Mouse (Mus musculus) hindbrain, embryonic 13.5 days (tissue): ENCODE measurements around the gene Larp4. TPM values are rescaled to one million over a fixed set of nuclear protein-coding genes. Genes with fewer than 3 reads are reported as not detected.
A peak's percentile ranks its signal among the peaks of the same experiment; 100 is the strongest.

ENCODE experiments used
- ATAC-seq: fragments of 200-750 bp; cut with Nextera tagmentation; 2 replicates; pipeline ENCODE4 v1.8.0; 2017; ENCODE audit warnings: moderate TSS enrichment; ENCODE audit not compliant: low FRiP score
- H3K27ac ChIP-seq: fragments of 300-500 bp; sonication (generic); 2 replicates; pipeline ENCODE4 v1.5.1; 2015; ENCODE audit warnings: inconsistent platforms, mild to moderate bottlenecking, moderate library complexity
- H3K27me3 ChIP-seq: fragments of 300-500 bp; sonication (generic); 2 replicates; pipeline ENCODE4 v1.6.1; 2015; ENCODE audit warnings: mild to moderate bottlenecking, inconsistent platforms
- H3K36me3 ChIP-seq: fragments of 300-500 bp; sonication (generic); 2 replicates; pipeline ENCODE4 v1.6.1; 2015; ENCODE audit warnings: mild to moderate bottlenecking, inconsistent platforms
- H3K4me1 ChIP-seq: fragments of 300-500 bp; sonication (generic); replicated peaks from 2 replicates; pipeline ENCODE4 v1.6.1; 2015; ENCODE audit warnings: inconsistent platforms
- H3K4me2 ChIP-seq: fragments of 300-500 bp; sonication (generic); 2 replicates; pipeline ENCODE4 v1.6.1; 2015; ENCODE audit warnings: inconsistent platforms, mild to moderate bottlenecking, moderate library complexity
- H3K4me3 ChIP-seq: fragments of 300-500 bp; sonication (generic); 2 replicates; pipeline ENCODE4 v1.5.1; 2015; ENCODE audit warnings: mild to moderate bottlenecking, inconsistent platforms
- H3K9ac ChIP-seq: fragments of 300-500 bp; sonication (generic); 2 replicates; pipeline ENCODE4 v1.6.1; 2015; ENCODE audit warnings: mild to moderate bottlenecking, inconsistent platforms
- H3K9me3 ChIP-seq: fragments of 300-500 bp; sonication (generic); 2 replicates; pipeline ENCODE4 v1.6.1; 2016; ENCODE audit warnings: inconsistent platforms
- WGBS: fragments of 180-500 bp; shearing (Covaris S2); methylation state at CpG from one replicate; pipeline ENCODE4 v1.1.7; 2015; 5-methylcytosine and 5-hydroxymethylcytosine counted together
- polyA plus RNA-seq: library from polyadenylated mRNA; unstranded; fragments of >200 nt; fragmentation: Nextera tagmentation; extraction: Ambion mirVana; gene quantifications from 2 replicates; pipeline ENCODE4 v1.2.1, GENCODE M21; 2015

Gene Larp4
- polyA plus RNA-seq, 1 experiment from 2014 or later = 23.1 TPM

DNA sequence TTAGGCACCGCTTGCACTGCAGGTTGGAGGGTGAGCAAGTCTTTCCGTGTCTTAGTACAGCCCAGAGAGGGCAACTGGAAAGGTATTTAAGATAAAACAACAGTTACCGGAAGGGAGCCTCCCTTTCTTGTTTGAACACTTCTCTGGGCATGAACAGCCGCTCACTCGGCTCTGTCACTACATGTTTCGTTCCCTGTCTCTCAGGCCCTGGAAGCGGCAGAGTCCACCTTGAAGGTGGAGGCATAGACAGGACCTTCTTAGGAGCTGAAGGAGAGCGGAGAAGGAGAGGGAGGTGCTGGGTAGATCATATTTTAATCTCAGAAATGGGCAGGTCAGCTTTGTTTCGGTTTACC is 72.2 kb downstream of the Larp4 start:
- Histone ChIP-seq H3K4me3 (0 out of 2 replicates have a peak overlapping the region, but pooled peaks have one; percentile 92), H3K27me3 (no peaks in the 10 kb centered on the region), H3K9me3 (no peaks in the 10 kb centered on the region), H3K4me2 (peak overlapping the region; percentile 67), H3K9ac (peak overlapping the region; percentile 53; the same call in 1 of the 2 replicates), H3K27ac (peak overlapping the region; percentile 66; the same call in 1 of the 2 replicates), H3K4me1 (peaks cover 51% of the 10 kb centered on the region), H3K36me3 (peaks cover 4% of the 10 kb centered on the region; the same call in 1 of the 2 replicates)
- 79% methylated on average over 9 of the region's 9 CpGs for WGBS
- ATAC-seq = no peak

DNA sequence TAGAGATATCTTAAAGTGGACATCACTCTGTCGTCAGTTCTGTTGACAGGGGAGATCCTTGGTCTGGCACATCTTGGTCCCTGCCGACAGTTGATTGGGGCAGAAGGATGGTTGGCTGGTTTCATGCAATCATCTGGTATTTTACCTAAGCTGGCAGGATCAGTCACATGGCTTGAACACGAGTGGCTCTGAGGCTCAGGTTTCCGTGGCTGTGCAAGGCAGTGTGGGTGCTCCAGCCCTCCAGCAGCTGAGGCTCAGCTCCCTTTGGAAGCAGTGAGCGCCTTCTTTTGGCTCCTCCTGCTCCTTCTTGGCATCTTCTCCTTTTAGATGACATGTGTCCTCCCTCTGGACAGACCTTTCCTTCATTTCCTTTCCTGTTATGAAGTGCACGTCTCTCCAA is 75.7 kb downstream of the Larp4 start:
- no peak for ATAC-seq
- peaks cover 18% of the 10 kb centered on the region for H3K36me3 ChIP-seq
- WGBS = 71% methylated on average over 6 of the region's 6 CpGs
- no peak overlapping the region for H3K4me3 ChIP-seq
- H3K9me3 ChIP-seq = no peaks in the 10 kb centered on the region
- H3K4me1 ChIP-seq = peaks cover 42% of the 10 kb centered on the region
- H3K4me2 ChIP-seq = no peak overlapping the region
- H3K27ac ChIP-seq = 0 out of 2 replicates have a peak overlapping the region, but pooled peaks have one; percentile 6
- no peak overlapping the region for H3K9ac ChIP-seq
- no peaks in the 10 kb centered on the region for H3K27me3 ChIP-seq

DNA sequence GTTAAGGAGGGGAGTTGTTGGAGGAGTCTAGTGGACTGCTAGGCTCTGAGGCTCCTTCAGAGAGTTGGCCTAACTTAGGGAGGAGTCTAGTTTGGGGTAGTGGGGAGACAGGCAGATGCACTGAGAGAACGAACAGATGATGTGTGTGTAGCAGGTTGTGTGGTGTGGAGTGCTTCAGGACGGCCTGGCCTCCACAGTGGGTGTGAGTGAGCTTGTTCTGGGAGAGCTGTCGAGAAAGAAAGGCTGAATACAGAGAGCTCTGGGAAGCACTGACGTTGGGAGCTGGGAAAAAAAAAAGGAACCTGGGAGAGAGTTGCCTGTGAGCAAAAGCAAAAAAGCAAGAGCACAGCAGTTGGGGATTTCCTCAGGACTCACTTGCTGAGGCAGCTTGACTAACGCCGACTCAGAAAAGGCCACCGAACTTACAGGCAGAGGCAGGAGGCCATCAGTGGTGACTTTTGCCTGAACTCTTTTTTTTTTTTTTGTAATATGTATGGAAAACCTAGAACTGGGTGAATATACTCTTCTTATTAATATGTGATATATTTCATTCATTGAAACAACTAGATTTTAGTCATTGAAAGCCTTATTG is 79.7 kb downstream of the Larp4 start:
- no peak overlapping the region for H3K9ac ChIP-seq
- no peak overlapping the region for H3K27ac ChIP-seq
- H3K4me2 ChIP-seq = no peak overlapping the region
- 79% methylated on average over 7 of the region's 7 CpGs for WGBS
- peaks cover 43% of the 10 kb centered on the region for H3K4me1 ChIP-seq
- H3K36me3 ChIP-seq = peaks cover 18% of the 10 kb centered on the region
- H3K9me3 ChIP-seq = no peaks in the 10 kb centered on the region
- no peaks in the 10 kb centered on the region for H3K27me3 ChIP-seq
- no peak overlapping the region for H3K4me3 ChIP-seq
- no peak for ATAC-seq

DNA sequence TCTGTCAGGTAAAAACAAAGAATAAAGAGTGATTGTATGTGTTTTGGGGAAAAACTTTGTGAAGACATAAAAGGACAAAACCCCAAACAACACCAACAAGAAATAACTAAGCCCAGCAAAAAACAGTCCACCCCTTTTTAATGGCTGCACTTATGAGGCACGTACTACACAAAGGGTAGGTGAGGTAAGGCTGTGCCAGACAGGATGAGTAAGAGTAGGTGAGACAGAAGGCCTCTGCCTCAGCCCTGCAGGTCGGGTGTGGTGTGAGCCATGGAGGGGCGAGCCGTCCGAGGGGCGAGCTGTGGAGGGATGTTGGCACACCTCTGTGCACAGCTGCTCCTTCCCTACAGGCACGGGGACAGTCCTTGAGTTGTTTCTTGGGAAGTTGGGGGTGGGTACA is 81.1 kb downstream of the Larp4 start:
- ATAC-seq = no peak
- 88% methylated on average over 7 of the region's 7 CpGs for WGBS
- H3K4me1 ChIP-seq = peaks cover 32% of the 10 kb centered on the region
- no peak overlapping the region for H3K27ac ChIP-seq
- H3K9me3 ChIP-seq = no peaks in the 10 kb centered on the region
- no peaks in the 10 kb centered on the region for H3K27me3 ChIP-seq
- peaks cover 18% of the 10 kb centered on the region for H3K36me3 ChIP-seq
- H3K4me3 ChIP-seq = no peak overlapping the region
- H3K9ac ChIP-seq = peak overlapping the region; percentile 31; the same call in 1 of the 2 replicates
- no peak overlapping the region for H3K4me2 ChIP-seq

DNA sequence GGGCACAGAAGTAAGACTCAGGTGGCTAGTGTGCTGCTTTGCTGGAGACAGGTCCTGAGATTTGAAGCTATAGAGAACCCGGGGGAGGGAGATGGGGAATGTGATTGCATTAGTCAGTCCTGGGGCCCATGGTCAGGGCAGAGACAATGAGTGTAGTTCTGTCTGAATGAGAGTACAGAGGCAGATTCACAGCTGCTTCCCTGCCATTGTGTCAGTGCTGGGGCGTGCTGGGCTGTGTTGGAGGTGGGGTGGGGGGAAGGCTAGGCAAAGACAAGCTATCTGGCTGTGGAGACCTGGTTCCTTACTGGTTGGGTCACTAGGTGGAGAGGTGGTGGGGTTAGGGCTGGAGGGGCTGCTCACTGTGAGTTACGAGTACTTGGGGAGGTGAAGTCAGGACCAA is 82.9 kb downstream of the Larp4 start:
- 21% methylated on average over 3 of the region's 3 CpGs for WGBS

DNA sequence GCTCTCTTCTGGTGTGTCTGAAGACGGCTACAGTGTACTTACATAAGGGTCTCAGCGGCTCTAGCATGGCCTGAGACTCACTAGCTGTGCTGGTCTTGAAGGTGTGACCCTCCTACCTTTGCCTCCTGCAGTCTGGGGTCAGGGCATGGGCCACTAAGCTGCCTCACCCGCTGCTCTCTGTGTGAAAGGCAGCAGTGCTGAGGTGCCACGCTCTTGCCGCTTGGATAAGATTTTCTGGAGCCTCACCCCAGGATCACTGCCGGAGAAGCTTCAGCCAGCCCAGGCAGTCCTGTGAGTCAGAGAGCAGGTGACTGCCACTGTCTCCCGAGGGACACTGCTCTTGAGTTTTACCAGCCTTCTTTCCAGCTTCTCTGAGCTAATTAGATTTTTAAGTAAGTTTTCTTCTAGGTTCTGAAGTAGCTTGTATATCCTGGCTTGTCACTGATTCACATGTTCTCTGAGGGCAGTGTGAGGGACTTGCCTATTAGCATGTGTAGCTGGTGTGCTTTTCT is 86.6 kb downstream of the Larp4 start:
- no peaks in the 10 kb centered on the region for H3K27me3 ChIP-seq
- no peak overlapping the region for H3K4me2 ChIP-seq
- H3K9me3 ChIP-seq = no peaks in the 10 kb centered on the region
- no peak overlapping the region for H3K27ac ChIP-seq
- H3K9ac ChIP-seq = no peak overlapping the region
- no peak for ATAC-seq
- peaks cover 52% of the 10 kb centered on the region for H3K4me1 ChIP-seq
- 89% methylated on average over 7 of the region's 7 CpGs for WGBS
- H3K36me3 ChIP-seq = no peaks in the 10 kb centered on the region
- no peak overlapping the region for H3K4me3 ChIP-seq

More for the DNA sequence above, 82.9 kb downstream of the Larp4 start:
- Histone ChIP-seq H3K36me3 (peaks cover 14% of the 10 kb centered on the region), H3K27me3 (no peaks in the 10 kb centered on the region), H3K4me3 (no peak overlapping the region), H3K9me3 (no peaks in the 10 kb centered on the region), H3K9ac (peak overlapping the region; percentile 49; the same call in 1 of the 2 replicates), H3K4me1 (peaks cover 22% of the 10 kb centered on the region), H3K27ac (peak overlapping the region; percentile 80), H3K4me2 (peak overlapping the region; percentile 21; the same call in 1 of the 2 replicates)
- ATAC-seq = no peak

DNA sequence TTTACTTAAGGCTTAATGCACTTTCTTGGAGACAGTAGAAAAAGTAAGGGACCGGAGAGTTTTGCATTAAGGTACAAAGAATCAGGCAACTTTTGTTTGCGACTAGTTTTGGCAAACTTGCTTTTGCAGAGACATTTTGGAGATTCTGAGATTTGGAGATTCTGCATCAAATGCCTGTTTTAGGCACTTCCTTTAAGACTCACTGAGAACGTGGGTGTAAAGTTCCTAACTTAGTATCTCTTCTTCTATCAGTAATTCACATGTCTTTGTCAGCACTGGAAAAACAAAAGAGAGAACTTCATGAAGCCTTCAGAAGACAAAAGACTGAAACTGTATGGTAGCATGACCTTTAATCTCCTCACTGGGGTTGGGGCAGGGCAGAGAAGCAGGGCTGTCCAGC is 87.8 kb downstream of the Larp4 start:
- H3K9ac ChIP-seq = no peak overlapping the region
- H3K36me3 ChIP-seq = no peaks in the 10 kb centered on the region
- H3K9me3 ChIP-seq = no peaks in the 10 kb centered on the region
- H3K27ac ChIP-seq = no peak overlapping the region
- no peak overlapping the region for H3K4me2 ChIP-seq
- no peak overlapping the region for H3K4me3 ChIP-seq
- peaks cover 48% of the 10 kb centered on the region for H3K4me1 ChIP-seq
- ATAC-seq = no peak
- H3K27me3 ChIP-seq = no peaks in the 10 kb centered on the region
- 81% methylated on average over 3 of the region's 3 CpGs for WGBS

DNA sequence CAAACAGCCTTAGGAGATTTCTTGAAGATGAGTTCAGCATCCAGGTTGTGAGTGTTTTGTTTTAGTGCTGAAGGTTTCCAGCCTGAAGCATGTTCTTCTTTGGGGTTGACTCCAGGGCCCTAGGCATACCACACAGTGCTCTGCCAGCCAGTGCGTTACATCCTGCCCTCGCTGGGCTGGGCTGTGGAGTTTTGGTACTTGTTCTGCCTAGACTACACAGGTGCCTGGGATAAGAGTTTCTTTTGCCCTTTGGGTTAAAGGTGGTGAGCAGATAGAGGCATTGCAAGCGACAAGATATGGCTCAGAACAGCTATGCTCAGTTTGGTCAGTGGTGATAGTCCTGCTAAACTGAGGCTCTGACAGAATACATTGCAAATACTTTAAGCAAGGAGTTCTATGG is 88.3 kb downstream of the Larp4 start:
- no peak for ATAC-seq
- no peaks in the 10 kb centered on the region for H3K9me3 ChIP-seq
- no peaks in the 10 kb centered on the region for H3K36me3 ChIP-seq
- no peak overlapping the region for H3K4me3 ChIP-seq
- H3K27me3 ChIP-seq = no peaks in the 10 kb centered on the region
- peaks cover 47% of the 10 kb centered on the region for H3K4me1 ChIP-seq
- H3K4me2 ChIP-seq = no peak overlapping the region
- 96% methylated on average over 3 of the region's 3 CpGs for WGBS
- H3K9ac ChIP-seq = no peak overlapping the region
- H3K27ac ChIP-seq = no peak overlapping the region

DNA sequence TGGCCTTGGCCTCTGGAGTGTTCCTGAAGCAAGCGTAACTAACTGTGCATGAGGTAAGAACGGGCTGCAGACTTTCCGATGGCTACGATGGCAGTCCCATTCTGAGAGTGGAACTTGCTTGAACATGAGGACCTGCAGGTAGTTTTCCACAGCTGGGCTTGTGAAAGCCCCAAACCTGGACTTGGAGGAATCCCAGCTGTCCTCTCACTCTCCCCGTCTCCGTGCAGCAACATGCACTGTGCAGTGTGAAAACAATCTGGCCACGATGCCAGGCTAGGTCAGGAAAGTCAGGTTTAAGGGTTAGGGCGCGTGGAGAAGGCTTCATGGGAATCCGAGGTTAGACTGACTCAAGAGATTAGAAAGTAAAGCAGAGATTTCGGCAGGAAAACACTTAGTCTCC is 89.0 kb downstream of the Larp4 start:
- Histone ChIP-seq H3K9me3 (no peaks in the 10 kb centered on the region), H3K27me3 (no peaks in the 10 kb centered on the region), H3K9ac (0 out of 2 replicates have a peak overlapping the region, but pooled peaks have one; percentile 19), H3K36me3 (no peaks in the 10 kb centered on the region), H3K27ac (no peak overlapping the region), H3K4me3 (no peak overlapping the region), H3K4me1 (peaks cover 41% of the 10 kb centered on the region), H3K4me2 (no peak overlapping the region)
- ATAC-seq = no peak
- WGBS = 78% methylated on average over 11 of the region's 11 CpGs

DNA sequence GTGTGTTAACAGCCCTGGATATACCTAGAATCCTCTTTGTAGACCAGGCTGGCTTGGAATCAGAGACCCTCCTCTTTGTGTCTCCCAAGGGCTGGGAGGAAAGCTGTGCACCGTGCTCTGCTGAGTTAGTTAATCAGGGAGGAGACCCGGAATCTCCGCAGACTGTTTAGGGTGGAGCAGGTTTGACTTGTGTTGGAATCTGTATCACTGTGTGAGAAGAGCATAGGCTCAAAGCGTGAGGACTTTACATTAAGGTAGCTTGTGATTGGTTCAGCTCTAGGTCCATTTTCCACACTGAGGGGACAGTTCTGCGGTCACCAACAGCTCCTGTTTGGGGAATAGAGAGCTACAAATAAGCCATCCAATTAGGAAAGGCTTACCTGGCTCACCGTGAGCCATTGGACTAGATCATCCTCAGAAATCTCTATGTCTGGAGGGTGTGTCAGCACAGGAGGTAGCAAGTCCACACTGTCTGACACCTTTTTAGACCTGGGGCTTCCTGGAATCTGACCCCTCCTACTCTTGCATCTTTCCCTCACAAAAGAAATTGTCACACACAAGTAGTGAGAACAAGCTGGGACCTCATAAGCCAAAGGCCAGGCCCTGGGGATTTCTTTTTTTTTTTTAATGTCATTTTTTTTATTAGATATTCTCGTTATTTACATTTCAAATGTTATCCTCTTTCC is 89.9 kb downstream of the Larp4 start:
- H3K27me3 ChIP-seq = no peaks in the 10 kb centered on the region
- no peak overlapping the region for H3K27ac ChIP-seq
- H3K36me3 ChIP-seq = no peaks in the 10 kb centered on the region
- H3K9ac ChIP-seq = no peak overlapping the region
- peaks cover 41% of the 10 kb centered on the region for H3K4me1 ChIP-seq
- no peak for ATAC-seq
- 84% methylated on average over 7 of the region's 7 CpGs for WGBS
- H3K9me3 ChIP-seq = no peaks in the 10 kb centered on the region
- H3K4me3 ChIP-seq = no peak overlapping the region
- no peak overlapping the region for H3K4me2 ChIP-seq

DNA sequence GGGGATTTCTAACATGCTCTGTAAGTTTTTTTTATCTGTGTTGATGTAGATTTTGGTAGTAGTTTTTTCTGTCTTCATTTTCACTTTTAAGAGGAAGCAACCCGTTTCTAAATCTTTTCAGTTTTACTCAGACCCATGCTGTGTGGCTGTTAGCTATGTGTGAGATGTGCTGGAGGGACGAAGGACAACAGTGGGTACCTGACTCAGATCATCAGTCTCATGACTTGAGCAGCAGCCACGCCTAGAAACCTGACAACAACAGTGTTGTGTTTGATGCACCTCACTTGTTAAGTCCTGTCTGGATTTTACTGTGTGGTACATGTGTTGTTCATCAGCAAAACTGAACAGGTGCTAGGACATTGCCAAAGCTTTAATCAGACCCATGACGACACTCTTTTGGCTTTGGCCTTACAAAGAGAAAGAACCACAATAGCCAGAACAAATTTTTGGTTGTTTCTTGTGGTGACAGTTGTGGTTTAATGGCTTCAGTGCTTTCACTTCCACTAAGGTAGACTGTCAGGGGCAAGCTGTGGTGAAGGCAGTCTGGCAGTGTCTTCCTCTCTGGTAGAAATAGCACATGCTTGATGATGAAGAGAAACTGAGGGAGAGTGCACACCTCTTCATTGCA is 90.8 kb downstream of the Larp4 start:
- 84% methylated on average over 4 of the region's 4 CpGs for WGBS
- no peaks in the 10 kb centered on the region for H3K27me3 ChIP-seq

DNA sequence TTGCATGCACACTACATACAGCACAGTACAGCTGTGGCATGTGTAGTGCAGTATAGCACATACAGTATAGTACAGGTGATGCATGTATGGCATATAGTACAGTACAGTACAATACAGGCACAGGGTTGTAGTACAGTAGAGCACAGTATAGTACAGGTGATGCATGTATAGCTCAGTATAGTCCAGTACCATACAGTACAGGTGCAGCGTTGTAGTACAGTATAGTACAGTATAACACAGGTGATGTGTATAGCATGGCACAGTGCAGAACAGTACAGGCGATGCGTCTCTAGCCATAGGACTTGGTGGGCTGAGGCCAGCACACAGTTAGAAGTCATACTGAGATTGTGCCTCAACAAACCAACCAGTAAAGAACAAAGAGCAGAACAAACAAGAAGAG is 91.5 kb downstream of the Larp4 start:
- H3K27me3 ChIP-seq = no peaks in the 10 kb centered on the region
- H3K4me1 ChIP-seq = peaks cover 43% of the 10 kb centered on the region
- H3K27ac ChIP-seq = no peak overlapping the region
- no peak overlapping the region for H3K9ac ChIP-seq
- WGBS = 94% methylated on average over 3 of the region's 3 CpGs
- H3K36me3 ChIP-seq = no peaks in the 10 kb centered on the region
- H3K4me2 ChIP-seq = no peak overlapping the region
- no peaks in the 10 kb centered on the region for H3K9me3 ChIP-seq
- 0 out of 2 replicates have a peak, but pooled peaks have one; percentile 17 for ATAC-seq
- no peak overlapping the region for H3K4me3 ChIP-seq

More for the DNA sequence above, 90.8 kb downstream of the Larp4 start:
- Histone ChIP-seq H3K27ac (no peak overlapping the region), H3K9ac (no peak overlapping the region), H3K36me3 (no peaks in the 10 kb centered on the region), H3K4me2 (no peak overlapping the region), H3K4me3 (no peak overlapping the region), H3K9me3 (no peaks in the 10 kb centered on the region), H3K4me1 (peaks cover 41% of the 10 kb centered on the region)
- ATAC-seq = no peak
